Mouse (Mus musculus) c-Kit-positive CD71-negative TER-119-negative erythroid progenitor cells, embryonic 14.5 days (primary cell): ENCODE measurements around the gene Nhsl1.

ENCODE experiments used
- DNase-seq: peaks from one replicate; pipeline ENCODE4 v3.0.0-alpha.2; 2013; ENCODE audit warnings: low read depth

Nhsl1 gene

DNA sequence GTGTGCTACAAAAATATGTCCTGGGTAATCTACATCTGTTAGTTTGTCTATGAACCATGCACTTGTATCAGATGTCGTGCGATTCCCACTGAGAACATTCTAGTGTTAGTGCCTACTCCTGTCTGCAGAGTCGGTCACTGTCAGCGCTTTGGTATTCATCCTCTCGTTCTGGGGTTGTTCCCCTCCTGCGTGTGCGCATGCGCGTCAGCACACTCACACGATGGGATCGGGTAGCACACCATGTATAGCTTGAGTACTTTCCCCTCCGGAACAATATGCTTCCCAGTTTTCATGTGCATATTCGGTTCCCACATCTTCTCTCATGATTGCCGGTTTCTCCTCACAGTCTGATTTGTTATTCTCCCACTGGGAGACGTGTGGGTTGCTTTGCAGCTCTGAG is 28.4 kb downstream of the Nhsl1 start:
- no peak for DNase-seq

DNA sequence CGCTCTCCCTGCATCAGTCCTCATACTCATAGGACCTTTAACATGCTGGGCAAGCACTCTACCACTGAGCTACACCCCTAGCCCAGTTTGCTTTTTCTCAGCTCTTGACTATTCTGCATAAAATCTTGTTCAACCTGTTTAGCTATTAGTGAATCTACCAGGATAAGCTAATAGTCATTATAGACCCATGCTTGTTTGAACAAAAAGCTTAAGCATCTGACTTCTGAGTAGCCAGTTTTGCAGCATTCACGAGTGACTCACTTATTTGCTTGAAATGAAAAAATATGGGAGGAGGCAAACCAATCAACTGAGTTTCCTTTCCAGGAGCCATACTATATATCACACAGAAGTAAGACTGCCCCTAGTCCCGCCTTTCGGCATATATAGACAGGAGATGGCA is 32.0 kb downstream of the Nhsl1 start:
- no peak for DNase-seq

DNA sequence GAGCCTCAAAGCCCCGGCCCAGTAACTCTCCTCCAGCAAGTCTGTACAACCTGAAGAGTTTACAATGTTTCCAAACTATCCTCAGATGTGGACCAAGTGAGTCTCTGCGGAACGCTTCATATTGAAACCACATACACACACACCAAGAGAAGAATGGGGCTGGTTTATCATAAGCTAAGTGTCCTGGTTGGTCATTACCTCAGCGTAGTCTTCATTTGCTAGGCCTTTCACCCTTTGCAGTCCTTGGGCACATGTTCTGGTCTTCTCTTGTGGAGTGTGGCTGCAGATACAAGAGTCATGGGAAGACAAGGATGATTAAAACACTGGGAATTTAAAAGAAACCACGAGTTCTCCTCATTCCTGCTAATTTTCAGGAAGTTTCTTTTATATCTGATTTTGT is 34.2 kb downstream of the Nhsl1 start:
- DNase-seq: no peak

DNA sequence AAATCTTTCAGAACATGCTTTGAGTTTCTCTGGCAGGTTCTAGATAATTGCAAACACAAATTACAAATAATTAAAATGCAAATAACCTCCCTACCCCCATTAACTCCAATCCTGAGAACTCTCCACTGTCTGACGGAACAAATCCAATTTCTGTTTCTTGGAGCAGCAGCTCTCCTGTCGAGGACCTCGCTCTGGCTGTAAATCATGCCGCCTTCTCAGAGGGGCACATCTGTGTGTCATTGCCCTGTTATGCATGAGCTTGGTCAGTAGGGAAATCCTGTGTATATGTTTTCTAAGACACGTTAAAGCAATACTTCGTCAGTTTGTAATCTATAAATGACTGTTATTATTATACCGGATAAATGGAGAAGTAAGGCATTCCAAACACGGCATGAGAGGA is 35.3 kb downstream of the Nhsl1 start:
- DNase-seq: no peak

DNA sequence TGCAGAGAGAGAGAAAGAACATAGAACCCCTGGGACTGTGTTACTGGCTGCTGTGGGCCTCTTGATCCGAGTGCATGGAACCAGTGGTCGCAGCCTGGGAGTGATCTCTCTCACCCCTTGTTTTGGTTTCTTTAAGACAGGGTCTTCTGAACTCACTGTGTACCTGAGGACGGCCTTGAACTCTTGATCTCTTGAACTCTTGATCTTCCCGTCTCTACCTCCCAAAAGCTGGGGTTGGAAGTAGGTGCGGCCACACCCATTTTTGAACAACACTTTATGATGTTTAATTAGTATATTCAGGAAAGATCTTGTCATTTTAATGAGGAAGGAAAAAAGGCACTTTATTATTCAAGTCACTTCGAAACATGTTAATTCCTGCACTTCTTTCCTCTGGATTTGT is 37.7 kb downstream of the Nhsl1 start:
- no peak for DNase-seq

DNA sequence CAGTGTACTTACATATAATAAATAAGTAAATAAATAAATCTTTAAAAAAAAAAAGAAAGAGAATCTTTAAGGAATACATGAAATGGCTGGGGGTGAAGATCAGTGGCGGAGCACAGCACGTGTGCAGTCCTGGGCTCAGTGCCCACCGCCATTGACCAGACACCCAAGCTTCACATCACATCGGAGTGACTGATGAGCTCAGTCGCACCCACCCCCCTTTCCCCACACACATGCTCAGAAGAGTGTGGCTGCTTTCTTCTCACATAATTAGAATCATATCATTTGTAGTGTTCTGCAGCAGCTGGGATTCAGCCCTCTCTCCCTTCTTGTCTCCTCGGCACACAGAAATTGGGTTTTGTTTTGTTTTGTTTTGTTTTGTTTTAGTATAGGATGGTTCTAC is 38.4 kb downstream of the Nhsl1 start:
- no peak for DNase-seq

DNA sequence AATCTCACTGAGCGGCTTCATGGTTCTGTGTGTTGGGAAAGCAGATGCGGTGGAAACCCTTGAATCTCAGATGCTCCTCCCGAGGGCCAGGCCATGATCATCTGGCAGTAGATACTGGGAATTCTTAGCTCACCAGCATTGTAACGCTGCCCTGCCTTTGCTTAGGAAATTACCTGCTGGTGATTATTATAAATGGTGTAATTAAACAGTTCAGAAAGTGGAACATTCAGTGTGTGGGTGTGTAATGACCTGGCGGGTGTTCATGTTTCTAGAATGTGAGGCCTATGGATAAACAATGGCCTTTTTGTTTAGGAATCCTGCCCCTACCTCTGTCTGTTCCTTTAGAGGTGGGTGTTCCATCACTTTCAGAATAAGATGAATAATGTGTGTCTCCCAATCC is 39.7 kb downstream of the Nhsl1 start:
- no peak for DNase-seq

DNA sequence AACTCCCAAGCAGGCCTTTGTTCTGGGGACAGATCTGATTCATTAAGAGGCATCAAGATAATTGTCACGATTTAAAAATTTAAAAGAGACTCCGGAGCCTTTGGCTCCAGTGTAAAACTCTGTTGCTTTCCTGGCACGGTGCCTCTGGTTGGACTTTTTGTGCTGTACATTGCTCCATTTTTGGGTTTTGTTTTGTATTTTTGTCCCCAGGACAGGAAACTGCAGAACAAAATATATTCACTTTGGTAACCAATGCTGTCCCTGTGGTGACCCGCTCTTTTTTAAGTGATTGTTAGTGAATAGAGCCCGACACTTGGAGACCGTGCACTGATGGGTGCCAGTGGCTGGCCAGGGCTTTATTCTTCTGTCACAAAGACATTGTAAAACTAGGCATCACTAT is 41.4 kb downstream of the Nhsl1 start:
- DNase-seq: no peak

DNA sequence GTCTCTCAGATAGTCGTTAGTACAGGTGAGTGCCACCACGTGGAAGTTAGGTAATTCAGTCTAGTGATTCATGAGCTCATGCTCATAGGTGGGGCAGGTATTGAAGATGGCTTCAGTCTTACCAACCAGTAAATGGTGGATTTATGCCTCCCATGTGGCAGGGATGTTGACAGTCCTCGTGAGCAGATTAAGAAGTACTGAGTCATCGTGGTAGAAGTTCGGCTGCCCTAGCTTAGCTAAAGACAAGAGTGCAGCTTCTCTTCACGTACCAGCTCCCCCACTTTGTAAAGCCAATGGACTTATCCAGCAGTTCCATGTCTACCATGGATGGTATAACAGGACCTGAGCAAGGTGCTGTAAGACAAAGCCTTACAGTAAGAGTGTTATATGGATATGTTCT is 46.6 kb downstream of the Nhsl1 start:
- DNase-seq: no peak

DNA sequence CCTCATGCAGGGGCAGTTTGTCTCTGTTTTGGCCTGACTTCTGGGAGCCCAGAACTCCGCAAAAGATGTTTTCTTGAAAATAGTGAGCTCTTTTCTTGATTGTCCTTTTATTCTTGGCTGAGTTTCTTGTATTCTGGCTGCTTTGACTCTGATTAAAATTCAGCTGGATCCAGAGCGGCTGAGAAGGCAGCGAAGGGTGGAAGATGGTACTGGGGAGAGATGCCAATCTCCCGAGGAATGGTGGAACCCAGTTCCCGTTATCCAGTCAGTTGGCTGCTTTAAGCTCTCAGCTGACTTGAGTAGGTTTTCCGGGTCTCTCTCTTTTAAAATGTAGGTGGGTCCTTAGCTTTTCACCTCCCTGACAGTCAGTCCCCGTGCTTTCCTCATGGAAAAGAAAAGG is 47.9 kb downstream of the Nhsl1 start:
- no peak for DNase-seq

DNA sequence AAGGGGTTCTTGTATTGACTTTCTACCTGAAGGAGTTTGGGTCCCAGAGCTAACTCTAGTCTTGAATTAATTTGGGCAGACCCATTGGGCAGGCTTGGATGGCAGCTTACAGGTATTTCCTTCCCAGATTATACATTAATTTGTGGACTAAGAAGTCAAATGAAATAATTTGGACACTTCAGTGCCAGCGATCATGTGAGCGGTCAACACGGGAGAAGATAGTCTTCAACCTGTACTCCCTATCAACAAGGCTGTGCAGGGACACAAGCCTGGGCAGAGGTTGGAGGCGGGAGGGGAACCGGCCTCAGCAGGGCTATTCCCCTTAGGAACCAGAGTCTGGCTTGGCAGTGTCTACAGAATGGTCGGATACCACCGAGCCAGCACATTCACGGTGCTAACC is 49.3 kb downstream of the Nhsl1 start:
- DNase-seq: no peak

DNA sequence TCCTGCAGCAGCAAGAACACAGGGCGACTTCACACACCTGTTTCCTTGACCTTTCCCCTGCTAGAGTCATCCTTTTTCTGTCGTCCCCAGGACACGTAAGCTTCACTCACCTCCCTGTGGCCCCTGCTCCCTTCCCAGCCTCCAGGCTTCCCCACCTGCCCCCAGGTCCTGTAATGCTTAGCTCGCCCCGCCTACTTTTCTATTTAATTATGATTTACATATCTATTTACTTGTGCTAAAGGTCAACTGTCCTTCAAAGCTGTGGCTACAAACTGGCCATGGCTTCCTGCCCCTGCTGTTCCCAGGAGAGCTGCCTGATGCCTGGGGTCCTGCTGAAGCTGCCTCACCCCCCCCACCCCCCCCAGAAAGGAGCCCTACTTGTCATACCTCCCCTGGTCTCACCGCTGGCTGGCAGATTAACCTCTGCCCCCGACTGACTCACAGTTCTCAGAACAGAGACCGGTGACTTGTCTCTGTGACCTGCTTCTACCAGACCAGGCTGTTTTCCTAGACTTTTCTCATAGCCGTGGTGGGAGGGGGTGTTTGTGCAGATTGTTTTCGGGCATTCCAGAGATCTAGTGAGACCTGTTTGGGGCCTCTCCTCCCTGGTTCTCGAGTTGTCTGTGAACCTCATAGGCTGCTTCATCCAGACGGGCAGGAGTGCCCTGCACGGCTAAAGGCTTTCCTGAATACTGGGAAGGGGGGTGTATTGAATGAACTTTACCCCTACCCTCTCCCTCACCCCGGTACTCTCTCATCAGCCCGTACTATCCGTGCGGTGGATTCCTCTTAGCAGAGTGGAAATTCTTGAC is 51.9 kb downstream of the Nhsl1 start:
- DNase-seq: no peak

DNA sequence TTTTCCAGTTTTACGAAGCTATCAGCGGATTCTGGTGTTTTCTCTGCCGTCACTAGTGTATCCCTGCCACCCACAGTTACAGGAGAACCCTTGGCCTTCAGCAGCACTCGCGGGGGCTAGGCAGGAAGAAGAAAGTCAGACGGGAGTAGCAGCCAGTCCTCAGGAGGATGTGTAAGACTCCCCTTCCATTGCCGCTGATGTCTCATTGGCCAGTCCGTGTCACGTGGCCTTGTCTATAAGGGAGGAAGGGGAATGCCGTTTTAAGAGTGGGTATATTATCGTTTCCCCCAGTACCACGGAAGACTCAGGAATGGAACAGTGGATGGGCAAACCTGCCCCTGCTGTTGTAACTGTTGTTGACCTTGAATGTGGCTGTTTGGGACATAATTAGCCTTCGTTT is 53.1 kb downstream of the Nhsl1 start:
- no peak for DNase-seq

DNA sequence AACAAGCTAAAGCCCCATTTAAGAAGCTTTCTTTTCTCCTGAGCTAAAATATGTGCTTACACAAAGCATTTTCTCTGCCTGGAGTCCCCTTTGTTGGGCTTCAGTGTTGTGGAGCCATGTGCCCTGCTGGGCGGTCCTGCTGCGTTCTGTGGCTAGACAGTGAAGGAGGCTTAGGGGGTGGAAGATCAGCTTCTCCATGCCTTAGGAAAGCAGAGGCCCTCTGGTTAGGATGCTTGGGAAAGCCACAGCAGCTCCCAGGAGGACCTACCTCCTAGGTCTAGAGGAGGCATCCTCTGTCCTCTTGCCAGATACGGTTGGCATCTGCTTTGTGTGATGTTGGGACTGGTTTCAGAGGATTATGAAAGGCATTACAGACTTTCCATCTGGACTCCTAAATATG is 56.5 kb downstream of the Nhsl1 start:
- DNase-seq: no peak

DNA sequence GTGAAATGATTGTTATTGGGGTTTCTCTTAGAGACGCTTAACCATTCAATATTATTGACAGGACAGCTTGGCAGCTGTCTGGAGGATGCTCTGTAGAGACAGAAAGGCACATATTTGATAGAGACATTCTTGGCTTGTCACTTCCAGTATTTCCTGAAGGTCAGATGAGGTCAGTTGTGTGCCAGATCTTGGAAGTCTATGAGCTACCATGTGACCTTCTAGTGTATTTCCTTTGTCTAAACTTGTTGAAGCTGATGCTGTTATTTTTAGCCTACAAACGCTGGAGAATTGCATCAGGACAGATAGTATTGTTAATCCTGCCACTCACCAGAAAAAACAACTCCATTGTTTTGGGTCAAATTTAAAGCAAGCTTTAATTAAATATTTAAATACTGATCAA is 66.0 kb downstream of the Nhsl1 start:
- DNase-seq: no peak

DNA sequence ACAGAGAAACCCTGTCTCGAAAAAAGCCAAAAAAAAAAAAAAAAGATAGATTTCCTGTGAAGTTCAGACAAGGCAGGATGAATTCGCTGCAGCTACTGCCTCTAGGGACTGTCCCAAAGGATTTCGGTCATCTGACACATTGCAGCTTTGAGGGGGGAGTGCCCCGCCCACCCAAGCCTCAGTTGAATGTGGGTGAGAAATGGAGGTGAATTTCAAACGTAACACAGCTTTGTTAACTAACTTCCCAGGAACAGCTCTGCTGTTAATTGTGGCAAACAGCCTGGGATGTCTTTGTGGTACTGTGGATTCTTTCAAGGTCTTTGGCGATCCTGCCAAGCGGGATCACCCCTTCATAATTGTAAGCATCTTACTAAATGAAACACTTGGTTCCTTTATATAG is 67.4 kb downstream of the Nhsl1 start:
- no peak for DNase-seq

DNA sequence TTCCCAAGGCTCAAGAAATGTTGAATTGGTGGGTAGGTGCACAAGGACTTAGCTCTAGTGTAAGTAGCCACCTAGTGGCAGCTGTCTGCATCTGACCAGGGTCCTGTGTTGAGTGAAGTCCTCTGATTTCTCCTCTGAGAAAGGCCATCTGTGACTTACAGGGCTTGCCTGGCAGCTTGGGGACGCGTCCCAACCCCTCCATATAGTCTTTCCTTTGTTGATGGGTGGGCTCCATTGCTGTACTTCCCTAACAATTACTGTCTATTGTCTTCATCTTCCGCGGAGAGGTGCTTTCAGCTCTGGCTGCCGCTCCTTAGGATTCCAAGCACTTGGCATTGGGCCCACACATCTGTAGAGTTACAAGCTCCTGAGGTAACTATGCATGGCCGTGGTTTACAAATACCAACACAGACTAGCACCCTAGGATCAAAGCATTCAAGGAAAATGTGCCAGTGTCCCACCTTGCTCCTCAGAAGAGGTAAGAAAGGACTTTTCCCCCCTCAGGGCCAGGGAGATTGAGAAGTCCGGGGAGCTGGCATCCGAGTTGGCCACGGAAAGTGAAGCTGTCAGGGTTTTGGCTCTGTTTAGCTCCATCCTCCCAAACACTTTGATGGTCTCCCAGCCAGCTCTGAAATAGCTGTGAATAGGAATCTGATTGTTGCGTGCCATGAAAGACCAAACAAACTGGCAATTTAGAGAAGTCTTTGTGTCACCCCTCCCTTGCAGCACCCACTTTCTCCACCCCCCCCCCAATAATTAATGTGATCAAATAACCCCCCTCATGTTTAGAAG is 70.2 kb downstream of the Nhsl1 start:
- peak; percentile 30 for DNase-seq

DNA sequence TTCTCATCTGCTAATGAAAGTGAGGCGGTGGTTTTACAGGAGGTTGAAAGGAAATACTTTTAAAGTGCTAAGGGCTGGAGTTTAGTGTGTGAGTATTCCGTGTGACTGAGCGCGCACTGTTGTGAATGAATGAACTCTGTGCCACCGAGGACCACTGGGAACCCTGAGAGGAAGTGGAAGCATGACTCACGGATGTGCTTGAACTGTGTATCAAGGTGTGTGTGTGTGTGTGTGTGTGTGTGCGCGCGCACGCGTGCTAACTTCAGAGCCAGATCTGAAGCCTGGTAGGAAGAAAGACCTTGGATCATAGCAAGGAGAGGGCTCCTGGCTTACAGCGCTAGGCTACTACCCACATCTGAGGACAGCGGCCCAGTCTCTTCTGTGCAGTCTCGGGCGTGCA is 71.2 kb downstream of the Nhsl1 start:
- DNase-seq: no peak

DNA sequence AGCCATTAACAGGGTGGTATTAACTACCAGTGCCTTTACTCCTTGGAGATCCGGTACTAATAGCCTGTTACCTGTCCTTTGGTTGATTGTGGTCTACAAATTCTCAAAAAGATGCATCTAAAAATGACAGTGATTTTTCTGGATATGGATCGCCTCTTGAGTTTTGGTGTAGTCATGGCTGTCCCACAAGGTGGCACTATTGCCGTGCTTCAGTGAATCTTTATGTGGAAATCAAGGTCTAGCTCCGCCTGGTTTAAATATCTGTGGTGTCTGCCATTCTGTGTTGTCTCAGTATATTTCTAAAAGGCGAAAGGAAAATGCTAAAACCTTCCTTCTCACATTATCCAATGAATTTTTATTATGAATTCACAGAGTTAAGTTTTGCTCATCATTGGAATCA is 72.8 kb downstream of the Nhsl1 start:
- peak; percentile 22 for DNase-seq

DNA sequence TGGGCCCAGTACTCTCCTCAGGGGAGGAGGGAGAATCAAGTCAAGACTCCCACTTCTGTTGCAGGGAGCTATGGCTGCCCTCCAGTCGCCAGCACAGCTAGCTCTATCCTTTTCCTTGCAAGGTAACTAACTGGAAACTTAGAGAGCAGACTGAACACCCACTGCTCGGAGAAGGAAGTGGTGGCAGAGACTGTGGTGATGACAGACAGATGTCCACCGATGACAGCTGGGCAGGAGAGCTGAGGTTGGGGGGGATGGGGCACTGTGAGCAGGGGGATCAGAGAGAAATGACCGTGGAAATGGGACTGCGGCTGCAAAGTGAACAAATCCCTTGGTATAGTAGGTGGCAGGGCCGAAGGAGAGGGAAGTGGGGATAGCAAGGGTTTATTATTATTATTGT is 73.5 kb downstream of the Nhsl1 start:
- no peak for DNase-seq

DNA sequence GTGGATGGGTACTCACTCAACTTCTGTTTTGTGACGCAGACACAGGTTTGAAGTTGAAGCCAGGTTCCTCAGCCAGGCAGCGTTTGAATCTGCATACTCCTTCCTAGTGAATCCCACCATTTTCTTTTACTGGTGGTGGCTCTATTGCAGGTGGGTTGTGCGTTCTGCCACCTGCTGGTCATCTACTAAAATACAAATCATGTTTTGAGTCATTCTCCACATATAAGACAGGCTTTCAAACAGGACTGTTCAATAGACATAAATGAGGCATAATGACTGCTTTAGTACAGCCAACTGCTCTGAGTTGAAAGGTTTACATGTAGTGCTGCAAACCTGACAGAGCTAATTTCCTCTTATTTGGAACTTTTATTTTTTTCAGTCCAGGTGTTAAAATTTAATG is 75.0 kb downstream of the Nhsl1 start:
- peak; percentile 10 for DNase-seq

DNA sequence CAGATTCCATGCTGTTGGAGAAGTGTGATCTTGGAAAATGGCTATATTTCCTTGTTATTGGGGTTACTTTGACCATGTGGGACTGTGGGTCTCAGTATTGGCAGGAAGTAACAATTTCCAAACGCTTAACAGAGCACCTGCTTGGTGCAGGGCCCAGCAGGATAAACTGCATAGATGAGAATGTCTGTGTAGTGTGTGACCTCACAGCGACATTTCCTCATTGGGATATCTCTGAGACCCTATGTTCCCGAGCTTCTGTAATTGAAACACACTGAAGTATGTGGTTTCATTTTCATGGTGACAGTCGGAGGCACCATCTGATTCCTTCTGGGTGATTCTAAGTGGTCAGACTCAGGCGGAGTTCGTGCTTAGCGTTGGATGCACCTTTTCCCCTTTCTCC is 75.5 kb downstream of the Nhsl1 start:
- DNase-seq: no peak

DNA sequence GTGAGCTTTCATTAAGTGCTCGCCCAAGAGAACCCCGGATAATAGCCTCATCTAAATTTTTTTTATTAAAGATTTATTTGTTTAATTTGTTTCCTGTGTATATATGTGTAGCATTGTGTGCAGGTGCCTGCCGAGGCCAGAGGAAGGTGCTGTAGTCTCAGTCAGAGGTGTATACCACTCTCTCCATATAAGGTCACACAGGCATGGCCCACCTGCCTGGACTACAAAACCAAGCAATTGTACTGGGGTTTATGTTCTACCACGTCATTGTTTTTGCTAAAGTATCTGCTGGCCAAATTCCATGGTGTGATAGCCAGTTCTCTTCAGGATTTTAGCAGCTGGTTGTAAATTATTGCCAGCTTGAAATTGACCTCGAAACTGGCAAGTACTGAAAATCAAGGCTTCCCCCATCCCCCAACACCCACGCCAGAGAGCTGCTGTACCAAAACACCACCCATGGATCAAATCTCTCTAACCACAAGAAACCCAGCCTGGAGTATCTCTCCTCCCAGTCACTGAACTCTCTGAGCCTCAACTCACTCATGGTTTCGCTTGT is 81.4 kb downstream of the Nhsl1 start:
- DNase-seq: no peak
